Mouse (Mus musculus) gastrocnemius, postnatal 14 days (tissue): Measurements from ENCODE around the gene Wdr46. TPM values are rescaled to one million over a fixed set of nuclear protein-coding genes. Genes with fewer than 3 reads are reported as not detected.
"Not testable (repeated sequence)": the region's sequence is repeated elsewhere in the genome, so short reads cannot be mapped to it uniquely, and the experiment has no call there.

Experiments
- DNase-seq: peaks from one replicate; pipeline ENCODE4 v3.0.0; 2021; ENCODE audit warnings: mixed read lengths
- intact Hi-C: fragments of 180-260 bp; cut with DNase I; formaldehyde crosslinking; loops from one replicate; pipeline ENCODE4 v1.15.1; 2025; ENCODE audit warnings: low total_unique reads
- total RNA-seq, 2 experiments: library from RNA; stranded (reverse); gene quantifications; 2 replicates each; pipeline ENCODE4 v1.2.3; 2021

Gene Wdr46
- total RNA-seq, 2 experiments from 2014 or later = 11.1 to 12.3 TPM

DNA sequence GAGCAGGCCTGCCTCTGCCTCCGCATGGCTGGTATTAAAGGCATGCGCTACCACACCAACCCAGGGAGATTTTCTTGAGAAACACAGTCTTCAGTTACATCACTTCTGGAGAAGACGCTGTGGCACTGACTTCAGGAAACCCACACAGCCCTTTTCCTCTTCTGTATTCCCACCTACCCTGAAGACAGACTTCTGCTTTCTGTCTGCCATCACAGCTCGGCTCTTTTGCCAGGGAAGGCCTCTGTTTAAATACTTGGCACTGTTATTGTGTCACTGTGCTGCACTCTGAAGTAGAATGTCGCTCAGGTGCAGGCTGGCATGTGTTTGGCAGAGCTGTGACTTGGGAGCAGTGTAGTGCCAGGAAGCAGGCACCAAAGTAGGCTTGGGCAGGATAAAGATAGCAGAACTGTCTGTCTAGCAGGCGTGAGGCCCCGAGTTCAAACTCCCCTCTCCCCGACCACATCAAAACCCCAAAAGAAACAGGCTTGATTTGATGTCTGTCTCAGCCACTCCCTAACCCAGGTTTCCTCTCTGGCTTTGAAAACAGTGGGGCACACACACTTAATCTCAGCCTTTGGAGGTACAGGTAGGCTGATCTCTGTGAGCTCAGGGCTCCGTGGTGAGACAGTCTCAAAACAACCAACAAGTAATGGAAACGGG, 7.1 kb downstream of the Wdr46 start:
- no peak for DNase-seq
- intact Hi-C loops = no loop called here

DNA sequence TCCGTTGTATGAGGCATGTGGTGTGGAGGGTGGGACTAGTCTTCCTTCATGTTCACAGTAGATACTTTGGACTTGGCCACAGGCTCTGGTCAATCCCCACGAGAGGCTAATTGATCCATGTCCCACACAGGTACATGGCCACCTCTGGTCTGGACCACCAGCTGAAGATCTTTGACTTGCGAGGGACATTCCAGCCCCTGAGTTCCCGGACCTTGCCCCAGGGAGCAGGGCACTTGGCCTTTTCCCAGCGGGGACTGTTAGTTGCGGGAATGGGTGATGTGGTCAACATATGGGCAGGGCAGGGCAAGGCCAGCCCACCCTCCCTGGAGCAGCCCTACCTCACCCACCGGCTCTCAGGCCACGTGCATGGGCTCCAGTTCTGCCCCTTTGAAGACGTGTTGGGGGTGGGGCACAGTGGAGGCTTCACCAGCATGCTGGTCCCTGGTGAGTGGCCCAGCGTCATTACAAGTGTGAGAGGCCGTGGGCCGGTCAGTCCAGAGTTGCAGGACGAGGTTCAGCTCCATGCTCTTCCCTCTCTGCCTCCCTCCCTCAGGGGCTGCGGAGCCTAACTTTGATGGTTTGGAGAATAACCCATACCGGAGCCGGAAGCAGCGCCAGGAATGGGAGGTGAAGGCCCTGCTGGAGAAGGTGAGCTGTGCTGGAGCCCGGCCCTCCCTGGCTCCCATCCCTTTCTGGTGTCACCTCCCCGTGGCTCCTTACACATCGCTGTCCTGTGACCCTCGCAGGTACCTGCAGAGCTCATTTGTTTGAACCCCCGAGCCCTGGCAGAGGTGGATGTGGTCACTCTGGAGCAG, 7.8 kb downstream of the Wdr46 start:
- intact Hi-C loops = no loop called here
- no peak for DNase-seq

DNA sequence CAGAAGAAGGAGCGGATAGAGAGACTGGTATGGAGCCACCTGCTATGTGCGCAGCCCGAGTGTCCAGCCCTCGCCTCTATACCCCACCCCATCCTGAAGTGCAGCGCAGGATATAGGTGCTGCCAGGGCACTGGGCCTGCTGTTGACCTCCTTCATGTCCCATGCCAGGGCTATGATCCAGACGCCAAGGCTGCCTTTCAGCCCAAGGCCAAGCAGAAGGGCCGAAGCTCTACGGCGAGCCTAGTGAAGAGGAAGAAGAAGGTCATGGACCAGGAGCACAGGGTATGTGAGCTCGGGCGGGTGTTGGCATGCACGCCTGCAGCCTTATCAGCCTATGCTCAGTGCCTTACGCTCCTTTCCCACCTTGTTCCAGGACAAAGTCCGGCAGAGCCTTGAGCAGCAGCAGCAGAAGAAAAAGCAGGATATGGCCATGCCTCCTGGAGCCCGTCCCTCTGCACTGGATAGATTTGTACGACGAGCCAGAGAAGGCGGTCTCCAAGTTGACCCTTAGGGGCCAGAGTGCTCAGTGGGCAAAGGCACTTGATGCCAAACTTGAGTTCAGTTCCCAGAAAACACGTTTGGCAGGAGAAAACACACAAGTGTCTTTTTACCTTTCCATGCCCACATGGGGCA, 8.6 kb downstream of the Wdr46 start:
- DNase-seq = no peak
- intact Hi-C loops = no loop called here

DNA sequence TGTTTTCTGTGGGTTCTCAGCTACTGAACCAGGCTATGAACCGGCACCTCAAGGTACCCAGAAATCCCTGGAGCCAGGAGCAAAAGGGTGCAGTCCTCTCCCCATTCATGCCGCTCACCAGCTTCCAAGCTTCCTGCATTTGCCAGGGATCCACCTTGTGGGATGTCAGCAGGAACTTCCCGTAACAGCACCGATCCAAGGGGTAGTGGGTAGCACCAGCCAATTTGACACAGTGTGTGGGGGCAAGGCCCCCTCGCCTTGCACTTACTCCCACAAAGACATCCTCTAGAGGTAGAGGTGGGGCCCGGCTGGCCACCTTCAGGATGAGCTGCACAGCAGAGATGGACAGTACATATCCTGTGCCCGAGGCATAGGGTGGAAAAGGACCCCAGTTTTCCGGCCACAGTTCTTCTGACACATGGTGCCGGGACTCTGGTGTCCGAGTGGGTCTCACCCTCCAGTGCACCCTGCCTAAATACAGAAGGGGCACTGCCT, 9.7 kb downstream of the Wdr46 start:
- intact Hi-C loops = no loop called here
- no peak for DNase-seq

DNA sequence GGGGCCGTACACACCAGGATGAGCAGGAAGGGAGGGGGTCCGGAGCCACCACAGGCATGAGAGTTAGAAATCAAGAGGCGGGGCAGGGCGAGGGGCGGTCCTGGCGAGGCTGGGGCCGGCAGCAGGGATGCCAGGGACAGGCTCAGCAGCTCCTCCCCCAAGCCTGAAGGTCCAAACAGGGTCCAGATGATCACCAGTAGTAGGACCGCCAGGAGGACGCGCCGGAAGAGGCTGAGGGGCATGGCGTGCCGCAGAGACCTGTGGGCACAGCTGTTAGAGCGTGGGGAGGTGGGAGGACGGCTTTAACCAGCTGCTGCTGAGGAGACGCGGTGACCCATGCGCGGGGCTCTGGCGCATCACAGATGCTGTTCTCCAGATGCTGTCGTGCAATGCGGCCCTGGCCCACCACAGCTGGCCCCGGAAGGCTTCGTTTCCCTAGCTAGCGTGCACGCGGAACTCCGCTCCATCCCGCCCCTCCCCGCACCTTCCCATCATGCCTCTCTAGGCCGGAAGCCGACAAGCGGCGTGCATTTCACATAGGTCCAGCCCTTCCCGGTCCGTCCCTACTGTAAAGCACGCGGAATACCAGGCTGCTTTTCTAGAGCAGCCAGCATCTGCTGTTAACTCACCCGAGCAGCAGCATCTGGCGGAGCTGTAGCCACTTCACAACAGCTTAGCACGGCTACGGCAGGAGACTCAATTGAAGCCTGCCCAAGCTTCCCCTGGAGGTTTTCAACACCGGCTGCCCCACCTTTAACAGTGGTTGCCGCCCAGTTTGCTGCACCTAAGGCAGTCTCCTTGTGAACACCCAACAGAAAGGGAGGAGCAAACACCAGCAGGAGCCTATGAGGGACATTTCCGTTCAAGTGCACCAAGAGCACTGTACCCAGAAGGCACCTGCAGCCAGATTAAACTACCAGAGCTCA, 10.8 kb downstream of the Wdr46 start, which contains the start of gene B3galt4:
Gene B3galt4, minus strand, starts transcription at position 468 of the 926 bp plus-strand sequence.
- intact Hi-C loops = no loop called here
- DNase-seq = peak; percentile 80

DNA sequence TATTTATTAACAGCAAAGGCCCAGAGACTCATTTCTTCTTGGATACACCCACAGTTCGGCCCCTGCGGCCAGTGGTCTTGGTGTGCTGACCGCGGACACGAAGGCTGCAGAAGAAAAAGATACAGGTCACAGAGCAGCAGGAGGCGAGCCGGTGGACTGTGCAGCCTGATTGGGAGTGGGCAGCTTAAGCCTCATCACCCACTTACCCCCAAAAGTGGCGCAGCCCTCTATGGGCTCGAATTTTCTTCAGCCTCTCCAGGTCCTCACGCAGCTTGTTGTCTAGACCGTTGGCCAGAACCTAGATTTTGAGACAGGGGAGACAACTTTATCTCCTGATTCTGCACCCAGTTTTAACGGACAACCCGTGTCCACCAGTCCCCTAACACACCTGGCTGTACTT, 11.6 kb downstream of the Wdr46 start:
- DNase-seq, intact Hi-C loops: not testable (repeated sequence)

DNA sequence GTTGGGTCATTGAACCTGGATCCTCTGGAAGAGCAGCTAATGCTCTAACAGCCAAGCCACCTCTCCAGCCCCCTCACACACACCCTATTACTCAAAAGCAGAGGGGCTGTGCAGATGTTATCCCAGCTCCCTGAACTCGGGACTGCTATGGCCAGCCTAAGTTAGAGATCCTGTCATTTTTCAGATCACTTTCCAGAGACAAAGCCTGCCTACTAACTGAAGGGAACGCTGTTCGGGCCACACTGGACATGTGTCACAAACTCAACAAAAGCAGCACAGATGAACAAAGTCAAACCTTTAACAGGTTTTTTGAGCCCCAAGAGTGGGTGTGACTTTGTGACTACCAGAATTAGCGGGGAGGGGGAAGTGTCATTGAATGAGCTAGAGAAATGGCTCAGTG, 12.4 kb downstream of the Wdr46 start:
- DNase-seq = no peak
- intact Hi-C loops = no loop called here

DNA sequence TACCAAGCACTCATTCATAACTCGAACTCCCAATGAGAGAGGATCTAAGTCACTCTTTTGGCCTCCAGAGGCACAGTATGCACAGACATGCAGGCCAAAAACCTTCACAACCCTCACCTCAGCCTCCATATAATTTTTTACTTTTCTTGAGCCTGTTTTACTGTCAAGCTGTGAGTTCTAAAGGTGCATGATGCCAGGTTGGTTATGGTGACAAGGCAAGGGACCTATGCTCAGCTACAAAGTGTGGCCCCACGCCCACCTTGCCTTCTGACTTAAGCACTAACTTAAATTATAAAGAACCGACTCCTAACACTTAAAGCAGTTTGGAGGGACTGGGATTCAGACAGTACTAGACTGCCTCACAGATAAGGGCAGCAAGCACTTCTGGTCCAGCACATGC, 12.8 kb downstream of the Wdr46 start:
- no peak for DNase-seq
- intact Hi-C loops = no loop called here

DNA sequence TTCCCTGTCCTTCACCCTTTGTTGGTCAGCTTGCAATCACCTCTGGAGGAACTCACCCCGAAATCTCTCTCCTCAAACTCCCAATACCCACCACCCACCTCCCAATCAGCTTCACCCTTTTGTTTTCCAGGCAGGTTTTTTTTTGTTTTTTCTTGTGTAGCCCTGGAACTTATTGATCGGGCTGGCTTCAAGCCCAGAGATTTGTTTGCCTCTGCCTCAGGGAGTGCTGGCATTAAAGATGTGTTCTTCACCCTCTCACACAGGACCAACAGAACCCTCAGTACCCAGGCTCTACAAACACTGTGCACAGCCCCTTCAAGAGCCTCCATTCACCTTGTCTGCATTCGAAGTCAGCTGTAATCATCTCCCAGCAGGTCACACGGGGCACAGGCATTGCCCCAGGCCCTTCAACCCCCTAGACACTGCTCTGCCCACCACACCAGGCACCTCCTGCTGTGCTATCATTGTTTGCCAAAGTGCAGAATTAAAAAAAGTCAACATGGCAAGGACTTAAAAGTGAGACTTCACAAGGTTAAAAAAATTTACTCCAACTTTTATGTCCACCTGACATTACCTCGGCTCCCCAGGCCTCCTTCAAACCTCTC, 13.6 kb downstream of the Wdr46 start:
- intact Hi-C loops = no loop called here
- DNase-seq = no peak

DNA sequence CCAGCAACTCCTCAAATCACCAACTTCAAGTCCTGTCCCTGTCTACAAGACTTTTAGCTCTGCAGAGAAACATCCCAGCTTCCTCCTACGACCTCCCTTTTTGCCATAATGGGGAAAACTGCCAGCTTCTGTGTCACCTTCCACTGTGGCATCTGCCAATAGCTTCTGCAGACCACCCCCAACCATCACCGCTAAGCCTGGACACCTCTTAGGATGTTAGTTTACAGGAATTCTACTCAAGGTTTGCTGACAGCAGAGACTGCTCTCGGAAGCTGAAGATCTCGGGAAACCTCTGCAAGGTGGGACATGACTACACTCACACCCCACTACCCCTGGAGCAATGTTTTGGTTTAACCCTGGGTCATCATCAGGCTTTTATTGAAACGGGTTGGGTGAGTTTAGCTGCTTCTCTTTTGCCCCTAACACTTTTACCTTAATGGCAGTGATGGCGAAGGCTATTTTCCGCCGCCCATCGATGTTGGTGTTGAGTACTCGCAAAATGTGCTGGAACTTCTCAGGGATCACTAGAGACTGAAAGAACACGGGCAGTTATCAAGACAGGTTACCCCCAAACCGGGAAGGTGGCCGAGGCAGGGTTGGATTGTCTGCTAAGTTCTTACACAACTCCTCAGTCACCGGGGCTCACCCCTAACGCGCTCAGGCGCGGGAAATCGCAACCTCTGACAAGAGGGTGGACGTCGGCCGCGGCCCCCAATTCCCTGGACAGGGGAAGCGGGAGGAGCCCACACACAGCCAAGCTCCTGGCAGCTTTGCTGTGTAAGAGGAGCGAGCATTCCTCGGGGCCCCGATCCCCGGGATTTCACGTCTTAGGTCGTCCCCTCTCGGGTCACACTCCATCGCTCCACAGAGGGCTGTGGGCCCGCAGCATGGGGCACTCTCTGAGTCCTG, 14.4 kb downstream of the Wdr46 start:
- no peak for DNase-seq
- intact Hi-C loops = loop anchor here (5.0 kb wide), 1 partner anchor 1312 kb away; no protein-coding TSS in a partner anchor

DNA sequence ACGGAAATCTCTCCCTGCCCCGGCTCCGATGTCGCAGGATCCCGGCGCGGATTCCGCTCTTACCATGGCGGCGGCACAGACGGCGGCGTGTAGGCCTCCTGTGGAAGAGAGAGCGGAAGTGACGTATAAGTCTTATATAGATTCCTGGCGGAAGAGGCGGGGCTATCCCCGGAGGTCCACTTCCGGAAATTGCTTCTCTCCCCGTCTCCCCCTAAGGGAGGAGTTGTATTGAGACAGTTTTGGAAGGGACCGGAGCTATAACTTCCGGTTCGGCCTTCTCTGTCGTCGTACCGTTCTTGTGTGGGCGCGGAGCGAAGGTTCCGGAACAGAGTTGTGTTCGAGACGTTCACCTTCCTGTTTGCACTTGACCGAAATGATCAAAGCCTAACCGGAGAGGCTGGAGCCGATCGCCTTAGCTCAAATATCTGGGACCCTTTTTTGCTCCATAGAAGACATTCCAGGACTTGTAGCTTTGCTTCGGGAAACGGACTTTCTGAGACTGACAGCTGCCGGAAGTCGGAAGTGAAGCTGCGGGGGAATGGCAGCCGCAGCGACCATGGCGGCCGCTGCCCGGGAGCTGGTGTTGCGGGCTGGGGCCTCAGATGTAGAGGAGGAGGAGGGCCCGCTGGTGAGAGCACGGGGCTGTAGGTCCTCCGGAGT, 15.2 kb downstream of the Wdr46 start, which contains the start of the genes Vps52 and Rps18:
Gene Vps52, plus strand, starts transcription at position 258 of the 660 bp plus-strand sequence.
Gene Rps18, minus strand, starts transcription at position 447 of the 660 bp plus-strand sequence.
- intact Hi-C loops = loop anchor here (5.0 kb wide), 1 partner anchor 1312 kb away; no protein-coding TSS in a partner anchor
- peak; percentile 90 for DNase-seq

DNA sequence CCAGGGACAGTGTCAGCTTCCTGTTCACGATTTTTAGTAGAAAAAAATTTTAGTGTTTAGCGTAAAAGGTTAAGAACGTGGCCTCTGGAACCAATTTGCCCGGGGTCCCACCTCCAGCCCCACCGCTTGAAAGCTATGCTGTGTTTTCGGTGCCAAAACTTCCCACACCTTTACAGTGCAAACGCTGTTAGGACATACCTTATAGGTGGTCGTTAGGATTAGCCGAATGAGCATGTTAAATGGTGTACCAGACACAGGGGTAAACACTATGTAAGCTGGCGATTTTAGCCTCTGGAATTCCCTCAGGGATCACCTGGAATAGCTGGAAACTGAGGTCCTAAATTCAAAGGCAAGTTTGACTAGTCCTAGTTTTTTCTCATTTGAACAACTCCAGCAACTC, 15.9 kb downstream of the Wdr46 start:
- intact Hi-C loops = loop anchor here (5.0 kb wide), 1 partner anchor 1311 kb away; no protein-coding TSS in a partner anchor
- DNase-seq = no peak

DNA sequence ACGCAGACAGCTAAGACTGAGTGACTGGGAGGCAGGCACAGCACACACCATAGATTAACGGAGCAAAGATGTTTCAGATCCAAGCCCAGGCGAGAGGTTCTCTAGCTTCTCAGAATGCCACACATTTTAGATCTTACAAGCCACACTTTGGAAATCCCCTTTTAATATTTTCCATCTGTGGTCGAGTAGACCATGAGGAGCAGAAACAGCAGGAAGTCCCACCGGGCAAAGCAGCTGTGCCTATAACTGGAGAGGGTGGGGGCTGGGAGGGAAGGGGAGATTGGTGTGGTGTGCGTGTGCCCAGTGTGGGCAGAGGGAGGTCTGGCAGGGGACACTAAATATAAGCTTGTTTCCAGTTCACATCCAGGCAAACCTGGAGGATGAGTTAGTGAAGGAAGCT, 17.0 kb downstream of the Wdr46 start:
- intact Hi-C loops = loop anchor here (5.0 kb wide), 1 partner anchor 1310 kb away; no protein-coding TSS in a partner anchor
- DNase-seq = no peak

DNA sequence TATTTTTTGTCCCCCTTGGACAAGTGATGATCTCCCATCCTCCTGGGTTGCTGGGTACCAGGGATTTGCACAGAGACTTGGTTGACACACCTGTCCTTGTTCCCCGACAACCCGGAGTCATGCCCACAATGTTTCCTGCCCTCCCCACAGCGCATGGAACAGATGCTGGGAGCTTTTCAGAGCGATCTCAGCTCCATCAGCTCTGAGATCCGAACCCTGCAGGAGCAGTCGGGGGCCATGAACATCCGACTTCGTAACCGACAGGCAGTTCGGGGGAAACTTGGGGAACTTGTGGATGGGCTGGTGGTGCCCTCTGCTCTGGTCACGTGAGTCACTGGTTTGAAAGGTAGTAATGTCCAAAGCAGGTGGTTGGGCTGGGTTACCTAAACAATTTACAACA, 18.0 kb downstream of the Wdr46 start:
- intact Hi-C loops = loop anchor here (5.0 kb wide), 1 partner anchor 1309 kb away; no protein-coding TSS in a partner anchor
- no peak for DNase-seq

DNA sequence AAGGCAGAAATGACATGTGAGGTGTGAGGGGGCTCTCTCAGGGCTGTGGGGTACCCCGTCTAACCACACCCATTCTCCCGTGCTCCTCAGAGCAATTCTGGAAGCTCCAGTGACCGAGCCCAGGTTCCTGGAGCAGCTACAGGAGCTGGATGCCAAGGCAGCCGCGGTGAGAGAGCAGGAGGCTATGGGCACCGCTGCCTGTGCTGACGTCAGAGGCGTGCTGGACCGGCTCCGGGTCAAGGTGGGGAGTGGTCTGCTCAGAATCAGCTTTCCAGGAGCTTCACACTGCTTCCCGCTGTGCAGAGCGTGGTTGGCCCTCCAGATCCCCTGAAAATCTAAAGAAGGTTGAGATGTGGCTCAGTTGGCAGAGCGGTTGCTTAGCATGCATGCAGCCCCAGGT, 18.7 kb downstream of the Wdr46 start:
- intact Hi-C loops = loop anchor here (5.0 kb wide), 1 partner anchor 1308 kb away; no protein-coding TSS in a partner anchor
- no peak for DNase-seq

DNA sequence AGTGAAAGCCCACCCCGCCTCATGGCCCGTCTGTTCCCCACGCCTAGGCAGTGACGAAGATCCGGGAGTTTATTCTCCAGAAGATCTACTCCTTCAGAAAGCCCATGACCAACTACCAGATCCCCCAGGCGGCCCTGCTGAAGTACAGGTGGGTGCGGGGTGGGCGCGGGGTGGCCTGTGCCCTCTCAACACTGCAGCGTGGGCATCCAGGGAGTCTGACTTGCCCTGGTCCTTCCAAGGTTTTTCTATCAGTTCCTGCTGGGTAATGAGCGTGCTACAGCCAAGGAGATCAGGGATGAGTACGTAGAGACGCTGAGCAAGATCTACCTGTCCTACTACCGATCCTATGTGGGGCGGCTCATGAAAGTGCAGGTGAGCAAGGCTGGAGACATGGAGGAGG, 19.5 kb downstream of the Wdr46 start:
- no peak for DNase-seq
- intact Hi-C loops = loop anchor here (2.0 to 5.0 kb wide), 2 partner anchors 1307 to 1319 kb away; no protein-coding TSS in a partner anchor

DNA sequence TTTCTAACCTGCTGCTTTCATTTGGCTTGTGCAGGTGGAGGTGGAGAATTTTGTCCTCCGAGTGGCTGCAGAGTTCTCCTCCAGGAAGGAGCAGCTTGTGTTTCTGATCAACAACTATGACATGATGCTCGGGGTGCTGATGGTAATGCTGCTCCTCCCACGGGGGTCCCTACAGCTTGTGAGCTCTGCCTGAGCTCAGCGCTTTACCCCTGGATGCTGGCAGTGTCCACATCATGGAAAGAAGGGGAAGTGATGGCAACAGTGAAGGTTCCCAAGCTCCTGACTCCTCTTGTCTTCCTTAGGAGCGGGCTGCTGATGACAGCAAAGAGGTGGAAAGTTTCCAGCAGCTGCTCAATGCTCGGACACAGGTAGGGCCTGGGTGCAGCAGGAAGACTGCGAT, 22.4 kb downstream of the Wdr46 start:
- intact Hi-C loops = no loop called here

More for the DNA sequence above, 22.4 kb downstream of the Wdr46 start:
- DNase-seq = no peak
